Mouse (Mus musculus) urinary bladder, postnatal 10 days (tissue): ENCODE results near the gene Meis2.

Experiments used
- DNase-seq: peaks from one replicate; pipeline ENCODE4 v3.0.0; 2022; ENCODE audit warnings: low spot score

Gene Meis2

DNA sequence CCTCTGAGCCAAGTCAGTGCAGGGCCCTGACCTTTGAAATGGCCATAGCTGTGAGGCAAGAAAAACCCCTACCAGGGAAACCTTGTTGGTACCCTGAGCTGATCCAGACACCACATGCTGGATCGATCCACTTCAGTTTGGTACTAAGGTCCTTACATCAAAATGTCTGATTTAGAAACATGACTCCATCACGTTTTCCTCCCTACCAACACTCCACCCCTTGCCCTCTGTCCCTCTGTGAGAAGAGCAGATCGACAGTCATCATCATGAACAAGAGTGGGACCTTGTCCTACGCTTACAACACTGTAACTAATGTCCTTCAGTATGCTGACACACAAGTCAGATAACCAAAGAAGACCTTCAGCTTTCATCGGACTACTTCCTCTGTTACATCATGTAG is 66.8 kb downstream of the Meis2 start:
- DNase-seq: no peak

DNA sequence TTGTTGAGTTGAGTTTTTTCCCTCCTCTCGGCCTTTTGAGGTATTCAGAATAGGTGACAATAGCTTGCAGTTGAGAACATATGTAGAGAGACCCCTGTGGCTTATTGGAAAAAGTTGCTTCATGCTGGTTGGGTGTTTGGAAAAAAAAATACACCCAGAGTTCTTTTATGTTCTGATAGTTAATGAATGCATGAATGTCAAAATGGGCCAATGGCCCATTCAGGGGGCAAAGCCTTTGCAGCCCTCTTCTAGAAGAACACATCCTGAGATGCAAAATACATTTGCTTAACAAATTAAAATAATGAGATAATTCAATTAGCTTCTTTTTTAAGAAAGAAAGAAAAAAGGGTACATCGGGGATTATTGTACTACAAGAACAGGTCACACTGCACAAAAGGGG is 69.2 kb downstream of the Meis2 start:
- DNase-seq: no peak

DNA sequence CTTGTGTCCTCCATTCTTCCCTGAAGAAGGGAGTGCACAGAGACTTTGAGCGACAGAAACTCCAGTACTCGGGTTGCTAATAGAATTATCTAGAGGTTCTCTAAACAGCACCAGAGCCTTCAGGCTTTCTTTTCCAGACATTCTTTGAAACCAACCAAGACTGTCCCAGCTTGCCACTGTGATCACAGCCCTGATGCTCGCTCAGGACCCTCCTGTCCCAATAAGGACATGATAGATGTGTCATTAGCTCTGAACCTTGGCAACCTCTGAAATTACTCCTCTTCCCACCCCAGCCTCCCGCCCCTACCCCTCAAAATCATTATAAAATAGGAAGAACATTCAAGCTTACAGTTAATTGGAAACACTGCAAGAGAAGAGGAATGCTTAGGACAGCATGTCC is 71.8 kb downstream of the Meis2 start:
- no peak for DNase-seq

DNA sequence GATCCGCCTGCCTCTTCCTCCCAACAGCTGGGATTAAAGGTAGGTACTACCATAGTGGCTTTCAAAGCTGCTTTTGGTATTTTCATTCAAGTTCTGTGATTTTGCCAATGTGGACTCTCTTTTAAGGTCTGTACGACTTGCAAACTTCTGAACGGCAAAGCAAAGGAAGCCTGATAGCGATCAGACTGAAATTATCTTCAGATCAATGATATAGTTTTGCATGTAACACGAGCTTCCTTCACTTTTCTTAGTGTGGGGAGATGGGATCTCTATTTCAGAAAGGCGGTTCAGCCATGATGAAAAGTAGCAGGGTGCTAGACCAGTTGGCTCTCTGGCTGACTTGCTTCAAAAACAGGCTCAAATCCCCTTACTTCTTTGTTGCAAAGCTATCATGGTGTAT is 76.4 kb downstream of the Meis2 start:
- DNase-seq: no peak

DNA sequence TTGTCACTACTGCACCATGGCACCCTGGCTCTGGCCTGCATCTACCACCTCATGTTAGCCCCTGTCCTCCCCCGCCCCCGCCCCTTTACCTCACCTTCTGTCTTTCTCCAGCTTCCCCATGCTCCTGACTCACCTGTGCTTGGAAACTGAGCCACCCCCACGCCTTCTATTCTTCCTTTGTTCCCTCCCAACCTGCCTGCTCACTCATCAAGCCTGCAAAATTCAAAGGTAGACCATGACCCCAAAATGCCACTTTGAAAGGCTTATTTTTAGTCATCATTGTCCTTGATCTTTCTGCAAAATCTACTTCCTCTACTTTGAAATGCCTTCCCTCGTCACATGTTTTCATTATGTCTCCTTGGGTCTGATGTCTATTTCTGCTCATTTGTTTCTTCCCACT is 77.2 kb downstream of the Meis2 start:
- no peak for DNase-seq

DNA sequence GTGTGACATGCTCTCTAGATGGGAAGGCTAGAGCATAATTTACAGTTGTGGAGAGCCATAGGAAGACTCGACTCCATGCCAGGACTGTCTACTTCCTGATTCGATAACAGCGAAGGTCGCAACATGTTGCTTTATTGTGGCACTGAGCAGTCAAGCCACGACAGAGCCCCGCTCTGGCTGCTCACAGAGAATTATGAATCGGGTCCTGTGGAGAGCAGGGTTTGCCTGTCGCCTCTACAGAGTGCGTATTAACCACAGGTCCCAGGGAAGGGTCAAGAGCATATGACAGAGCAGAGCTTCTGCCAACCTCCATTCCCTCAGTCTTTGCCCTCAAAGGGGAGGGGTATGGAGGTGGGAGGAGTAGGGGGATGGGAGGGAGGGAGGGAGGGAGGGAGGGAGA is 80.7 kb downstream of the Meis2 start:
- no peak for DNase-seq

DNA sequence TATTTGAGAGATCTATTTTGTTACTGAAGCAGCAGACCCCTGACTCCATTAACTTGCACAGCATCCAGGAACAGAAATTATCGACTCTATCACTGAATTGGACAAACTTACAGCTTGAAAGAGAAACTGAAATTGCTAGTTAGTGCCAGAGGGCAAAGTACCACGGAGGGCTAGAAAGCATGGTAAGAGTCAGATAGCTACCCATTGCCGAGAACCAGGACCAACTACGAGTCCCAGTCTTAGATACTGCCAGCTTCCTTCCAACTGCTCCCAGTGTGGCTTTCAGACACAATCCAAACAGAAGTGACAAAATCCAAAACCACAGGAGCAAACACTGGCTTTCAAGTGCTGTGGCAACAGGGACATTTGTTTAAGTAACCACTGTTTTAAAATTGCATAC is 81.2 kb downstream of the Meis2 start:
- no peak for DNase-seq

DNA sequence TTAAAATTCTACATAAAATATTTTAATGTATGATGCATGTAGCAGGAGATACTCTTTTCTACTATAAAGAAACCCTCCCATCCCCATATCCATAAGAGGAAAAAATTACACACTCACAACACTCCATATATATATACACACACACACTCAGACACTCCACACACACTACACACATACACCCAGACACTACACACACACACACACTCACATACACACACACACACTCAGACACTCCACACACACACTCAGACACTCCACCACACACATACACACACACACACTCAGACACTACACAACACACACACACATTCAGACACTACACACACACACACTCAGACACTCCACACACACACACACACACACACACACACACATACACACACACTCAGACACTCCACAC is 85.1 kb downstream of the Meis2 start:
- no peak for DNase-seq

DNA sequence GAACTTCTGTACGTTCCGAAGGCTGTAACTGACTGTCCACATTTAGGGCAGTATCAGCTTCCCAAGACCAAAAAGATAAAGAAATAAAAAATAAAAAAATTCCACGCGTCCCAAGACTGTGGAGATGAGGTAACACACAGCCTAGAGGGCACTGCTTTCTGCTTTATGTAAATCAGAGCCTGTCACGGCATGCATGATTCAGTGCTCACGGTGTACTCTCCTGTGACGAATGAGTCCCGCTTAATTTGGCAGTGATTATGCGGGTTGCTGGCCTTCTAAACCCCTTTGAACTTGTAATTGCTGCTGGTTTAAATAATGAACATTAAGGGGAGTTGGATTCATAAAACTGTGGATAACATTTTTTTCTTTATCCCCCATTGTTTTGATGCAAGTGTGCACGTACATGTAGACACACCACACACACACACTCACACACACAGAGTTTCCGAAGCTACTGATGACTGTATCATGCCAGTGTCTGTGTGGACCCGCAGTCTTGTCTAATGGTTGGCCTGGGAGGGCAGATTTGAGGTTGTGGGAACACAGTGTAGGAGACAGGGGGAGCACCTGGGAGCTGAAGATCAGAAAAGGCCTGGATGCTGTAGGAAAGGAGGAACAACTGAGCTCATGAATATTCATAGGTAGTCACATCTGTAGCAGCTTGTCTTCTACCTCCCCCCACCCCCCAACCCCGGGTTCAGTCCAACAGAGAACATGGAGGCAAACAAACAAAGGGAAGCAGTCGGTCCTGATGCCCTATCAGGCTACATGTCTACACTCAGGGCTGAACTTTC is 85.8 kb downstream of the Meis2 start:
- no peak for DNase-seq

DNA sequence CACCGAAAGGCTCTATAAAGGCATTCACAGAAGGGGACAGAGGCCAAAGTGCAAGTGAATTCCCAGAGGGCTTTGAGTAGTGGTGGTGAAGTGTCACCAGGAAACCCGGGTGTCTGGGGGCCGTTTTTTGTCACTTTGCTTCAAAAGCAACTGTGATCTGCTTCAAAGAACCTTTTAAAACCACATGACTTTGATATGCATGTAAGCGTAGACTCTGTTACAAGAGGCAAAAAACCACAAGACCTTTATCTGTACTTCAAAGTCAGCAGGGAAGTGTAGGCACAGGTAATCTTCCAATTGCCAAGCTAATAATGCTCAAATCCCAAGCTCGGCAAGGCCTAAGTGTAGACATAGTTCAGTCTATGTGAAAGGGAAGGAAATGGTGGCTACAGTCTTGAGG is 87.0 kb downstream of the Meis2 start:
- DNase-seq: no peak

DNA sequence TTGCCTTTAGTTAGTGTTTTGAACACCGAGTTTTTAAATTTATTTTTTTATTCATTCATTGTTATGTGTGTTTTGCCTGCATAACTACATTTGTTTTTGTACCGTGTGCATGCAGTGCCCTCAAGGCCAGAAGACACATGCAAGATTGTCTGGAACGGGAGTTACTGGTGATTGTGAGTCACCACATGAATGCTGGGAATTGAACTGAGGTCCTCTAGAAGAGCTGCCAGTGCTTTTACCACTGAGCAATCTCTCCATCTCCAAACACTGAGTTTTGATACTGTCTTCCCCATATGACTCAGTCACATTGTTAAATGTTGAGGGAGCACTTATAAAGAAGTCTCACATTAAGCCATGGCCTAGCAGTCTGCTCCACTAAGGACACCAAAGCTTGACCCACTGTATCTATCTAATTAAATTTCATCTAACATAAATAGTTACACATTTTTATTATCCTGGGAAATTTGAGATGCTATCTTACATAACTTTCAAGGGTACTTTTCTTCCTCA is 94.3 kb downstream of the Meis2 start:
- DNase-seq: no peak

DNA sequence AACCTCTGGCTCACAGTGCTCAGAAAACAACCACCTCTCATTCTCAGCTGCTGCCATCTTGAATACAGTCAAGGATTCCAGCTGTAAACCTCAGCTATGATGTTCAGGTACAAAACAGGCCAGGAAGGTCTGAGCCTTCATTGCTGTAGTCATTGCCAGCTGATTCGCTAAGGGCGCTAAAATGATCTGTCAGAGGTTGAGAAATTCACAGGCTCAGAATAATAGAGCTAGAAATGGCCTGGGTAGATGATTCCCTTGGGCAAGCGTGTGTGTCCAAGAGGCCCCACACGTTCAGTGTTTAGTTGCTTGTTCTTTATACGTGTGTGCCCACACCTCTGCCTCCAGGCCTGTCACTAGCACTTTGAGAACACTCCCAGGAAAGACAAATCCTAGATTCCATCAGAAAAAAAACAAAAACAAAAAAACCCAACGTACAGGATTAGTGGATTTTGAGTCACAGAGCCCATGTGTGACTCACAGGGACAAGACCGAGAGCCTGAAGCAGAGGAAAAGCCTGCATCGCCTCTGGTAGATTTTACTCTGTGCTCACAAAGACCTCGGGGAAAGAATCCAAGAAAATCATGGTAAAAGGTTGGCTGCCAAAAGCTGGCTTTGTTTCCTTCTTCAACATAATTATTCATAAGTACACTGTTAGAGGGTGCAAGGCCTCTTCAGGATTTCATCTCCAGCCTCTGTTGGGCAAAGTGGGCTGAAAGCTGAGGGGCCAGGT is 95.4 kb downstream of the Meis2 start:
- no peak for DNase-seq

DNA sequence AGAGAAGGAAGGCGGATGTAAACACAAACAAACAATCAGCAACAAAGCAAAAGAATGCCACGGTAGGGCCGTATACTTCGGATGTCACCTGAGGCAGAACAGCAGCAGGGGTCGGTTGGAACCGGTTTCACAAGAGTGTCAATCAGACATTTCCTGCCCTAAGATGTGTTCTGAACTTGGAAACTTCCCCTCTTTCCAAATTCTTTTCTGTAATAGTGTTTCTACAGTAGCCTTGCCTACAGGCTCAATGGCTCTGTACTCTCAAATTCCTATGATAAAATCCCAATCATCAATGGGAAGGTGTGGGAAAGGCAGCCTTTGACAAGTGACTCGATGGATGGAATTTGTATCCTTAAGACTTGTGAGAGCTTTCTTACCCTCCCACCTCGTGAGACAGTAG is 96.4 kb downstream of the Meis2 start:
- no peak for DNase-seq

DNA sequence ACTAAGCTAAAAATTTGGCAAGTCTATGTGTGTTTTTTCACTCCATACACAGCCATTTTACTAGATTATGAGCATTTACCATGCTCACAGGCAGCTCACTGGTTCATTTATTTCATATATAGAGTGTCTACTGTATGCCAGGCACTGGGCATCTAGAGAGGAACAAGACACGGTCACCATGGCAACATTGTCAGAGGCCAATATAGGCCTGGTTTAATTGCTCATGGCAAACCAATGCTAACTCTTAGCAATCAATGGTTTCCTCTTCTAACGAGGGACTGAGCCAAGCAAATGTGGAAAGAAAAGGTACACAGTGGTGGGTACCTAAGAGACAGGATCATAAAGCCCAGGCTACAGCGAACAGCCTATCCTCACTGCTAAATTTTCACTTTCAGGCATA is 100.7 kb downstream of the Meis2 start:
- no peak for DNase-seq

DNA sequence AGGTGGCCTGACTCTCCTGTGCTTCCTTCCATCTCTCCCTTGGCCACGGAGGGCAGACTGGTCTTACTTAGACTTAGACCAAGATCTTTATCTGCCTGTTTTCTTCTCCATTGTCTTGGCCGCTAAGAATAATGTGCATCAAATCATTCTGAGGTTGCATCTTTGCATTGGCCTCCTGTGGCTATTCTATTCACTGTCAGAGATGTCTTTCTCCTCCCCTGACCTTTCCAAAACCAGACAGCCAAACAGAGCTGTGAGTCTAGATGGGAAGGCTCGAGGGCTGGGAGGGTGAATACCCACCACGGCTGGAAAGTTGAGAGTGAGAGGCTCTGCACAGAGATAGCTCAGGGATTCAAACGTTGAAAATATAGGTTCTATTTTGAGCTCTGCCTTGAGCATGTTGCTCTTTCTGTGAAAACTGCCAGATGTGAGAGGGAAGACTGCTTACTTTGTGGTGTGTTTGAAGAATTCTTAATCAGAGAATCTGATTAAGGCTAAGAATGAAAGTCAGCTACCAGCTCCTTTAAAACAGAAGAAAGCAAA is 102.3 kb downstream of the Meis2 start:
- no peak for DNase-seq

DNA sequence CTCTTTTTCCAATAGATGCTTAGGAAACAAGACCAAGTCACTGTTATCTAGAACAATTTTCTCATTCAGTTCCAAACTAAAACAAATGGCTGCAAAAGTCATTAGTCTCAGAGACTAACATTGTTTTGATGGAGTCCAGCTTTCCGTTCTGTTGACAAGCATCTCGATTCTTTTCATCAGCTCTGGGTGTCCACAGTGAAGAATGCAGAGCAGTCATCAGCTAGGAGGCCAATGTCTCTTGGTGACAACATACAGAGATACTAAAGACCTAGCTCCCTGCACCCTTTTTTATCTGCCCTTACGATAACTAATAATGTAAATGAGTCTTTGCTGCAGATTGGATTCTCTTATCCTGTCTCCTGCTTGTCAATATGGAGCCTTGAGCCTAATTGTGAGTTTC is 102.9 kb downstream of the Meis2 start:
- no peak for DNase-seq

DNA sequence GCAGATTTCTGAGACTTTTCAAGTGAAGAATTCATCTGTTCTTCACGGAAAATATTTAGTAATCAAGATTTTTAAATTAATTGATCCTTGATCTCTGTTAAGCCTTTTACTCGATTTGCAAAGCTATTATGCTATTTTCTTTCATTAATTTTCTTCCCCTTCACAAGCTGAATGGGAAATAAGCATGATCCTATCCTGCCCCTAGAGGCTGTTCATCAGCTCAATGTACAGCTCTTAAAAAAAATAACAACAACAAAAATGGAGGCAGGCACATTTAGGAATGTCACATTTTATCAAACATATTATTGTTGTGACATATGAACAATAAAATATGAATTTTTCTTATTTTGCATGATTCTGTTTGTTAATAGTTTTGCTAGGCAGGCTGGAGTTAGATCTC is 103.5 kb downstream of the Meis2 start:
- DNase-seq: no peak

DNA sequence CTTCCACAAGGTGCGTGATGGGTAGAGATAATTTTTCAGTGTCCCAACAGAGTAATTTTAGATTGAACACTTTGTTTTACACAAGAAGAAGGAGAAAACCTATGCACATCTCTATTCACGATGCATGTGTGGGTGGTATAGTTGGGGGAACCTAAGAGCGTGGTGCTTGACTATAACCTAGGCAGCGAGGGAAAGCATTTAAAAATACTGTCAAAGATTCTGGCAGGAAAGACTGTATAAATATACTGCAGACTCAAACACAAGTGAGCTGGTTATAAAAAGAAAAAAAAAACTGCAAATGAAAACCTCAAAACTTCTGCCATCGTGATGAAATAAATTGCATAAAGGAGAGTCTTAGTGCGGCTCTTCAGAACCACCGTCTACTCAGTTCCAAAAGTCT is 105.0 kb downstream of the Meis2 start:
- DNase-seq: no peak

DNA sequence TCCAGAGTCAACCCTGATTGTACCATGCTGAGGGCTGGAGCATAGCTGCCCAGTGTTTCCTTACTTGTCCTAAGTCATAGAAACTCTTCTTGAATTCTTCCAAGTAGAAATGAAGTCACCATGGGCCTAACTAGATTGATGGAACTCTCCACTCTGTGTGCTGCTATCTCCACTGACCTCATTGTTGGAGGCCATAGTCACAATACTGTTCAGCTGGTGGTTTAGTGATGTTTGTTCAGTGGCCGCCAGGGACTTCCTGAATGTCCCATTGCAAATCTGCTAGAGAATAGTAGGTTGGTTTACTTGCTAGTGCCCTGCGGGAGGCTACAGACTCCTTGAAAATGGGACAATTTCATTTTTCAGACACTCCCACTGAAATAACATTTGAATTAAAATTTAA is 108.9 kb downstream of the Meis2 start:
- no peak for DNase-seq

DNA sequence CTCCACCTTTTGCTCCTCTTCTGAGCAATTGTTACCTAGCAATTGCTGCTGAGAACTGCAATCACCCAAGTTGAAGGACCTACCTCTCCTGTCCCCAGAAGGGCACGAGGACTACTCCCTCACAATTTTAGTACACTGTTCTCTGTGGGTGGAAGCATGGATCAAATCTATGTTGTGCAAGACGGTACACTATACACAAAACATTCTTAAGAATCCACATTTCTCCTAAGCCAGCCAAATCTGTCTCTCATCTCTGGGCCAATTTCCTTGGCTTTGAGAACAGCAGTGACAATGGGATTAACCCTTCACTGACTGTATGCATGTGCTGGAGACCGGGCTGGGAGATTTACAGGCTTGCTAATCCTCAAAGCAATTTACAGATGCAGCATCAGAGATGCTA is 115.0 kb downstream of the Meis2 start:
- no peak for DNase-seq

DNA sequence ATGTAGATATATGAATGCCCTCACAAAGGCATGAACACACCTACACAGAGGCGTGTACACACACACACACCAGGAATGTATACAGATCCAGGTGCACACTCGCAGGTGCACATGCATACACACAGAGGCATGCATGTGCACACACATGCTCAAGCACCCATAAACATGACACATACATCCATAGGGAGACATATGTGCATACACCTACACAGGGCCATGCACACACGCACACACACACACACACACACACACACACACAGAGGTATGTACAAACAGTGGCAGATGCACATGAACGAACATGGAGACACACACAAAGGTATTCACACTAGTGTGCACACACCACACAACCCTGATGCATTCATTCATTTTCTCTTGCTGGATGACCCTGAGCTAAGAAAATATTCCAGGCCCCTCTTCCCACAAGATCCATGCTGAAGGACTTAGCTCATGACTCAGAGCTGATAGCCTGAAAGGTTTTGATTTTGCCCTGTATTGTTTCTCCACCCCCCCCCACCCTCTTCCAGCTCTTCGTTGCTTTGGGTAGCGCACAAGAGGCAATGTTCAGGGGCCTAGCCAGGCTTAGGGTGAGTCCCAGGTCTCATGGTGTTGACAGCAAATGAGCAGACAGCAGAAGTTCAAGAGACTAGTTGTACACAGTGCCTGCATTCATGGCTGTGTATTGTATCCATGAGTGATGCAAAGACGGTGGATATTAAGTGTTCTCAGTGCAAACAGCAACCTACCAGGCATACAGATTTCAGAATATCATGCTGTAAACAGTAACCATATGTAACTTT is 116.8 kb downstream of the Meis2 start:
- DNase-seq: no peak

DNA sequence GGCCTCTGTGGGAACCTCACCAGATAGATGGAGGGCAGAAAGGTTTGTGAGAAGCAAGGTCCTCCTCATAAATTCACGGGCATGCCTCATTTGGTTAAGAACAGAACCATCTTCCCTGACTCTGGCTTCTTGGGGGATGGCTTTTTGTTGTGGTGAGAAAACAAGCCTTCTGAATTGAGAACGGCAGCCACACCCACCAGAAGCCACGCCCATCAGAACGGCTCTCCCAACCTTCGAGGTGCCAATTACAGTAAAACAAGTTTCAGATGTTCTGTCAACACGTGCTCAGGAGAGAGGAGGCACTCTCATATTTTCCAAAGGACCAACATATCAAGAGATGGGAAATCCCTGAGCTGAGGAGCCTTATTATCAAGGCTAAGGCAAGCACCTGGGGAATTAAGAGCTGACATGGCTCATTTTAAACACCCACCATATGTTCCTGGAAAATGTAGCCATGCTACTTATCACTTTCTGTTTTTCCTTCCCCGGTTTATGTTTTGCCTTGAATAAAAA is 117.9 kb downstream of the Meis2 start:
- no peak for DNase-seq
